11 mouse cellular contexts compared by ENCODE assay signal in the genomic region with DNA sequence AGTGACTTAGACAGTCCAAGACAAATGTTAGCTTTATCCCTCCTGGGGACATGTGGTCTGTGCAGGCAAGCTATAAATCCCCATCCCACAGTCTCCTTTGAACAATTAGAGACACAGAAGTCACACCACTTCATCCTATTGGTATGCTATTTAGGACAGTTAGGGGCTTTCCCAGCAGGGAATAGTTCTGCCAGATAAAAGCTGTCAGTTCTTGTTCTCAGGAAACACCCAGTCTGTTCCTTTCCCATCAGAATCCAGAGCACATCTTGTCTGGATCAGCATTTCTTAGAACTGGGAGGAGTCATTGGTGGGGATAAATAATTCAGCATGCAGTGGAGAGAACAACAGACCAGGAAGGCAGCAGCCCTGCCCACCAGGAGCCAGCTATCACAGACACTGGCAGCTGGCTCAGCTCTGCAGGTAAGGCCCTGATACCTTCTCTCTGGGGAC. TPM values are rescaled to one million over a fixed set of nuclear protein-coding genes. Genes with fewer than 3 reads are reported as not detected.
DNase-seq lines count a peak whose midpoint lies in the region; ATAC-seq and TF ChIP-seq lines count a peak whose summit lies in the region.
"Had no signal": no experiment of that assay in that cellular context is flagged by ENCODE, and none has a peak within 500 bp of the region (broad histone marks: within the 10 kb centered on the region; RNA-seq: fewer than 3 reads in every experiment).

No protein-coding gene starts in this region.

- TF ChIP-seq CTCF in lung, postnatal 0 days (IDR thresholded peaks at IDR 0.05) = no peak

- H3K9me3 ChIP-seq in embryonic facial prominence, embryonic 13.5 days = no peaks in the 10 kb centered on the region
- no peaks in the 10 kb centered on the region for H3K9me3 ChIP-seq in embryonic facial prominence, embryonic 10.5 days
- H3K9me3 ChIP-seq in lung, postnatal 0 days (ENCODE audit: low read length) = no peaks in the 10 kb centered on the region
- no peaks in the 10 kb centered on the region for H3K9me3 ChIP-seq in limb, embryonic 15.5 days

- no peaks in the 10 kb centered on the region for H3K27me3 ChIP-seq in embryonic facial prominence, embryonic 13.5 days
- H3K27me3 ChIP-seq in embryonic facial prominence, embryonic 10.5 days (replicated peaks; ENCODE audit: low read depth, poor library complexity, severe bottlenecking) = no peaks in the 10 kb centered on the region
- H3K27me3 ChIP-seq in lung, postnatal 0 days (replicated peaks; ENCODE audit: insufficient read depth, low read length) = no peaks in the 10 kb centered on the region
- H3K27me3 ChIP-seq in limb, embryonic 15.5 days = no peaks in the 10 kb centered on the region

- no peak overlapping the region for H3K27ac ChIP-seq in embryonic facial prominence, embryonic 13.5 days
- no peak overlapping the region for H3K27ac ChIP-seq in embryonic facial prominence, embryonic 10.5 days (replicated peaks)
- no peak overlapping the region for H3K27ac ChIP-seq in lung, postnatal 0 days (ENCODE audit: low read length)
- H3K27ac ChIP-seq in limb, embryonic 15.5 days = peak overlapping the region; percentile 43; the same call in 1 of the 2 replicates
- H3K27ac ChIP-seq: macrophage had no signal

- no peaks in the 10 kb centered on the region for H3K36me3 ChIP-seq in embryonic facial prominence, embryonic 13.5 days
- H3K36me3 ChIP-seq in embryonic facial prominence, embryonic 10.5 days (replicated peaks) = no peaks in the 10 kb centered on the region
- no peaks in the 10 kb centered on the region for H3K36me3 ChIP-seq in lung, postnatal 0 days (ENCODE audit: insufficient read depth, low read length)
- H3K36me3 ChIP-seq in limb, embryonic 15.5 days = no peaks in the 10 kb centered on the region

- no peak for DNase-seq in embryonic facial prominence, embryonic 10.5 days (ENCODE audit: low spot score)
- DNase-seq in lung, postnatal 0 days (ENCODE audit: low spot score) = peak; percentile 58
- no peak for DNase-seq in lung, postnatal 36 days
- peak; percentile 5 for DNase-seq in retina, postnatal 1 day
- no peak for DNase-seq in urinary bladder, postnatal 4 days (ENCODE audit: low spot score in 2 of 2)

- no peaks in the 10 kb centered on the region for H3K4me1 ChIP-seq in embryonic facial prominence, embryonic 13.5 days
- H3K4me1 ChIP-seq in embryonic facial prominence, embryonic 10.5 days = peaks cover 5% of the 10 kb centered on the region; the same call in 1 of the 2 replicates
- no peaks in the 10 kb centered on the region for H3K4me1 ChIP-seq in lung, postnatal 0 days (ENCODE audit: insufficient read depth, low read depth, low read length)
- H3K4me1 ChIP-seq in limb, embryonic 15.5 days = 0 out of 2 replicates have a peak, but pooled peaks cover 6% of the 10 kb centered on the region

- peak; percentile 66; the same call in 1 of the 2 replicates for TF ChIP-seq EP300 in lung, postnatal 0 days (IDR thresholded peaks at IDR 0.05)

- ATAC-seq in embryonic facial prominence, embryonic 13.5 days (ENCODE audit: insufficient number of reproducible peaks, insufficient read depth, low FRiP score, low TSS enrichment, low read depth) = 0 out of 2 replicates have a peak, but pooled peaks have one; percentile 22
- ATAC-seq in lung, postnatal 0 days = peak; percentile 63
- peak; percentile 46; the same call in 1 of the 2 replicates for ATAC-seq in limb, embryonic 15.5 days (ENCODE audit: insufficient number of reproducible peaks, low FRiP score, low TSS enrichment, low read depth)
- ATAC-seq in erythroid progenitor cell, adult 5-6 weeks (replicated peaks; ENCODE audit: low FRiP score, poor library complexity, severe bottlenecking) = no peak

- H3K4me3 ChIP-seq in embryonic facial prominence, embryonic 13.5 days = no peak overlapping the region
- H3K4me3 ChIP-seq in embryonic facial prominence, embryonic 10.5 days = no peak overlapping the region
- H3K4me3 ChIP-seq in lung, postnatal 0 days (ENCODE audit: low read depth, low read length) = no peak overlapping the region
- H3K4me3 ChIP-seq in limb, embryonic 15.5 days = no peak overlapping the region

- H3K9ac ChIP-seq in embryonic facial prominence, embryonic 13.5 days = no peak overlapping the region
- H3K9ac ChIP-seq in lung, postnatal 0 days (replicated peaks; ENCODE audit: low read depth) = no peak overlapping the region
- no peak overlapping the region for H3K9ac ChIP-seq in limb, embryonic 15.5 days

- no peak overlapping the region for H3K4me2 ChIP-seq in embryonic facial prominence, embryonic 13.5 days
- H3K4me2 ChIP-seq in lung, postnatal 0 days (replicated peaks; ENCODE audit: low read depth, low read length) = no peak overlapping the region
- H3K4me2 ChIP-seq in limb, embryonic 15.5 days = no peak overlapping the region

RNA-seq across cellular contexts. Expression of a gene that starts 11.5 kb away (rescaled TPM):
- polyA plus RNA-seq in embryonic facial prominence, embryonic 13.5 days (2015; fragmentation: Nextera tagmentation; extraction: Ambion mirVana) = 0.84 and 1.0 TPM in 2 replicates
- polyA plus RNA-seq in embryonic facial prominence, embryonic 10.5 days (2016; fragmentation: Nextera tagmentation; extraction: Ambion mirVana) = 0.08 and 0.24 TPM in 2 replicates
- 27.1 and 33.7 TPM in 2 replicates for polyA plus RNA-seq in lung, postnatal 0 days (2015; fragmentation: Nextera tagmentation; extraction: Ambion mirVana)
- polyA plus RNA-seq in limb, embryonic 15.5 days (2015; fragmentation: Nextera tagmentation; extraction: Ambion mirVana) = 0.65 and 0.98 TPM in 2 replicates
- 4.7 TPM in 1 of 2 replicates, not detected in the other for total RNA-seq in erythroid progenitor cell, adult 5-6 weeks (2015; ENCODE audit: low replicate concordance)
- 2.6 and 3.3 TPM in 2 replicates for total RNA-seq in erythroid progenitor cell, adult 5-6 weeks (2017; ENCODE audit: low replicate concordance)

RNA-seq across cellular contexts. Expression of a gene that starts 15.3 kb away (rescaled TPM):
- 0.21 and 0.26 TPM in 2 replicates for polyA plus RNA-seq in embryonic facial prominence, embryonic 13.5 days (2015; fragmentation: Nextera tagmentation; extraction: Ambion mirVana)
- polyA plus RNA-seq in embryonic facial prominence, embryonic 10.5 days (2016; fragmentation: Nextera tagmentation; extraction: Ambion mirVana) = 0.23 and 0.24 TPM in 2 replicates
- polyA plus RNA-seq in lung, postnatal 0 days (2015; fragmentation: Nextera tagmentation; extraction: Ambion mirVana) = 1.2 and 1.3 TPM in 2 replicates
- polyA plus RNA-seq in limb, embryonic 15.5 days (2015; fragmentation: Nextera tagmentation; extraction: Ambion mirVana) = 1.1 and 2.9 TPM in 2 replicates
- not detected in 2 replicates for total RNA-seq in erythroid progenitor cell, adult 5-6 weeks (2015; ENCODE audit: low replicate concordance)
- not detected in 2 replicates for total RNA-seq in erythroid progenitor cell, adult 5-6 weeks (2017; ENCODE audit: low replicate concordance)
- total RNA-seq: adrenal gland, adult 18-20 months had no signal
- polyA plus RNA-seq: cortical plate, adult 2 months; macrophage had no signal

RNA-seq across cellular contexts. Expression of a gene that starts 33.2 kb away (rescaled TPM):
- not detected in 2 replicates for polyA plus RNA-seq in embryonic facial prominence, embryonic 13.5 days (2015; fragmentation: Nextera tagmentation; extraction: Ambion mirVana)
- 0.11 and 0.14 TPM in 2 replicates for polyA plus RNA-seq in embryonic facial prominence, embryonic 10.5 days (2016; fragmentation: Nextera tagmentation; extraction: Ambion mirVana)
- polyA plus RNA-seq in lung, postnatal 0 days (2015; fragmentation: Nextera tagmentation; extraction: Ambion mirVana) = 0.99 and 1.8 TPM in 2 replicates
- not detected in 2 replicates for polyA plus RNA-seq in limb, embryonic 15.5 days (2015; fragmentation: Nextera tagmentation; extraction: Ambion mirVana)
- total RNA-seq in erythroid progenitor cell, adult 5-6 weeks (2015; ENCODE audit: low replicate concordance) = 10.8 TPM in 1 of 2 replicates, not detected in the other
- 1.2 and 1.3 TPM in 2 replicates for total RNA-seq in erythroid progenitor cell, adult 5-6 weeks (2017; ENCODE audit: low replicate concordance)
- polyA plus RNA-seq: cortical plate, adult 2 months had no signal

Comparison
In these comparisons a context has a peak if more than half of its experiments do, and no peak if none do; other contexts are left out.
1. DNase-seq: peak in lung, postnatal 0 days (single experiment) and retina, postnatal 1 day (single experiment); none in embryonic facial prominence, embryonic 10.5 days (single experiment), lung, postnatal 36 days (single experiment) and urinary bladder, postnatal 4 days (0 of 2).
2. RNA of a gene that starts 11.5 kb away (polyA plus RNA-seq): 27.1 to 33.7 TPM in lung, postnatal 0 days; 0.84 to 1.0 TPM in embryonic facial prominence, embryonic 13.5 days, 0.65 to 0.98 TPM in limb, embryonic 15.5 days and 0.08 to 0.24 TPM in embryonic facial prominence, embryonic 10.5 days; every median in the first group is over 10 times any median in the second.